Mouse (Mus musculus) limb, embryonic 11.5 days (tissue): ENCODE results near the gene Stk26. TPM values are rescaled to one million over a fixed set of nuclear protein-coding genes. Genes with fewer than 3 reads are reported as not detected.

ENCODE experiments used
- ATAC-seq: fragments of 200-750 bp; cut with Nextera tagmentation; 2 replicates; pipeline ENCODE4 v1.8.0; 2017; ENCODE audit warnings: low read depth; ENCODE audit not compliant: insufficient number of reproducible peaks, low FRiP score, low TSS enrichment
- DNase-seq: peaks from one replicate; pipeline ENCODE4 v3.0.0-alpha.2; 2015; ENCODE audit warnings: low spot score
- H3K27ac ChIP-seq: fragments of 300-500 bp; sonication (generic); replicated peaks from 2 replicates; pipeline ENCODE4 v1.5.1; 2014; ENCODE audit warnings: low read depth, mild to moderate bottlenecking, low read length
- H3K27me3 ChIP-seq: fragments of 300-500 bp; sonication (generic); 2 replicates; pipeline ENCODE4 v1.6.1; 2014; ENCODE audit warnings: mild to moderate bottlenecking, low read length, mixed read lengths; ENCODE audit not compliant: control insufficient read depth, insufficient read depth
- H3K36me3 ChIP-seq: fragments of 300-500 bp; sonication (generic); 2 replicates; pipeline ENCODE4 v1.6.1; 2014; ENCODE audit warnings: mild to moderate bottlenecking, low read length, moderate library complexity, mixed read lengths; ENCODE audit not compliant: control insufficient read depth, insufficient read depth
- H3K4me1 ChIP-seq: fragments of 300-500 bp; sonication (generic); 2 replicates; pipeline ENCODE4 v1.6.1; 2014; ENCODE audit warnings: low read length, mixed read lengths; ENCODE audit not compliant: control insufficient read depth, insufficient read depth
- H3K4me2 ChIP-seq: fragments of 300-500 bp; sonication (generic); 2 replicates; pipeline ENCODE4 v1.6.1; 2014; ENCODE audit warnings: low read depth, mild to moderate bottlenecking, moderate library complexity; ENCODE audit not compliant: severe bottlenecking
- H3K4me3 ChIP-seq: fragments of 300-500 bp; sonication (generic); 2 replicates; pipeline ENCODE4 v1.5.1; 2014; ENCODE audit warnings: low read depth, low read length
- H3K9ac ChIP-seq: fragments of 300-500 bp; sonication (generic); 2 replicates; pipeline ENCODE4 v1.6.1; 2014; ENCODE audit warnings: mild to moderate bottlenecking, low read length
- H3K9me3 ChIP-seq: fragments of 300-500 bp; sonication (generic); 2 replicates; pipeline ENCODE4 v1.6.1; 2016; ENCODE audit warnings: low read length; ENCODE audit not compliant: control insufficient read depth
- whole genome bisulfite sequencing: fragments of 180-500 bp; shearing (Covaris S2); extraction: QIAGEN DNeasy Blood & Tissue Kit; methylation state at CpG from one replicate; pipeline ENCODE4 v1.1.7; 2014; 5-methylcytosine and 5-hydroxymethylcytosine counted together
- polyA plus RNA-seq: library from polyadenylated mRNA; unstranded; fragments of >200 nt; fragmentation: Nextera tagmentation; extraction: Ambion mirVana; gene quantifications from 2 replicates; pipeline ENCODE4 v1.2.1, GENCODE M21; 2014

The Stk26 gene
- polyA plus RNA-seq = 14.1 and 14.7 TPM in 2 replicates

GRCm38 (mm10) chrX:50840847-50841560, at the start of gene Stk26:
Gene Stk26 (plus strand): TSS chrX:50841047.
- H3K9me3 ChIP-seq = no peaks in the 10 kb centered on the region
- peak within 1 kb of the TSS; percentile 52 for H3K9ac ChIP-seq
- no peaks in the 10 kb centered on the region for H3K4me1 ChIP-seq
- peak; percentile 76 for DNase-seq
- no peak within 1 kb of the TSS; the same call in 1 of the 2 replicates for H3K27ac ChIP-seq
- no peaks in the 10 kb centered on the region for H3K36me3 ChIP-seq
- ATAC-seq = peak; percentile 86
- H3K4me2 ChIP-seq = peak within 1 kb of the TSS; percentile 51
- H3K4me3 ChIP-seq = peak within 1 kb of the TSS; percentile 52
- H3K27me3 ChIP-seq = no peaks in the 10 kb centered on the region
- 16% methylated on average over 28 of the region's 31 CpGs for WGBS

- Histone ChIP-seq H3K4me3 (no peak overlapping the region), H3K9me3 (no peaks in the 10 kb centered on the region), H3K36me3 (no peaks in the 10 kb centered on the region), H3K27ac (no peak overlapping the region), H3K4me1 (no peaks in the 10 kb centered on the region), H3K9ac (no peak overlapping the region), H3K27me3 (no peaks in the 10 kb centered on the region), H3K4me2 (no peak overlapping the region)
- ATAC-seq = 0 out of 2 replicates have a peak, but pooled peaks have one; percentile 35
- WGBS = 66% methylated on average over 4 of the region's 4 CpGs
- DNase-seq = no peak
These were observed 47.7 kb upstream of the Stk26 start for GRCm38 (mm10) chrX:50793005-50793680.

GRCm38 (mm10) chrX:50797798-50798197, 43.0 kb upstream of the Stk26 start:
- ATAC-seq = no peak
- 50% methylated on average over 1 of the region's 1 CpGs for WGBS
- Histone ChIP-seq H3K4me2 (no peak overlapping the region), H3K27ac (no peak overlapping the region), H3K4me3 (no peak overlapping the region), H3K9ac (no peak overlapping the region), H3K36me3 (no peaks in the 10 kb centered on the region), H3K4me1 (no peaks in the 10 kb centered on the region), H3K27me3 (no peaks in the 10 kb centered on the region), H3K9me3 (no peaks in the 10 kb centered on the region)
- no peak for DNase-seq

- ATAC-seq = no peak
These were observed 42.3 kb upstream of the Stk26 start for GRCm38 (mm10) chrX:50798571-50798970.

GRCm38 (mm10) chrX:50799656-50800188, 41.1 kb upstream of the Stk26 start:
- no peaks in the 10 kb centered on the region for H3K9me3 ChIP-seq
- no peak overlapping the region for H3K9ac ChIP-seq
- H3K36me3 ChIP-seq = no peaks in the 10 kb centered on the region
- H3K4me1 ChIP-seq = no peaks in the 10 kb centered on the region
- WGBS = 39% methylated on average over 8 of the region's 8 CpGs
- H3K27ac ChIP-seq = no peak overlapping the region
- H3K4me3 ChIP-seq = no peak overlapping the region
- ATAC-seq (no peak), DNase-seq (no peak)
- no peak overlapping the region for H3K4me2 ChIP-seq
- H3K27me3 ChIP-seq = no peaks in the 10 kb centered on the region

More at GRCm38 (mm10) chrX:50798571-50798970, 42.3 kb upstream of the Stk26 start:
- Histone ChIP-seq H3K4me3 (no peak overlapping the region), H3K9ac (no peak overlapping the region), H3K27me3 (no peaks in the 10 kb centered on the region), H3K4me1 (no peaks in the 10 kb centered on the region), H3K27ac (no peak overlapping the region), H3K9me3 (no peaks in the 10 kb centered on the region), H3K4me2 (no peak overlapping the region), H3K36me3 (no peaks in the 10 kb centered on the region)
- no peak for DNase-seq
- WGBS = 67% methylated on average over 10 of the region's 10 CpGs

- H3K4me1 ChIP-seq = no peaks in the 10 kb centered on the region
- H3K9me3 ChIP-seq = no peaks in the 10 kb centered on the region
- no peak overlapping the region for H3K9ac ChIP-seq
- DNase-seq (no peak), ATAC-seq (no peak)
- H3K27ac ChIP-seq = no peak overlapping the region
- WGBS = 57% methylated on average over 4 of the region's 4 CpGs
- H3K4me2 ChIP-seq = no peak overlapping the region
- H3K27me3 ChIP-seq = no peaks in the 10 kb centered on the region
- no peak overlapping the region for H3K4me3 ChIP-seq
- no peaks in the 10 kb centered on the region for H3K36me3 ChIP-seq
These were observed 35.2 kb upstream of the Stk26 start for GRCm38 (mm10) chrX:50805654-50806053.

GRCm38 (mm10) chrX:50823856-50824255, 17.0 kb upstream of the Stk26 start:
- DNase-seq (no peak), ATAC-seq (no peak)
- H3K9ac ChIP-seq = no peak overlapping the region
- H3K4me3 ChIP-seq = no peak overlapping the region
- H3K9me3 ChIP-seq = no peaks in the 10 kb centered on the region
- H3K36me3 ChIP-seq = no peaks in the 10 kb centered on the region
- no peaks in the 10 kb centered on the region for H3K27me3 ChIP-seq
- WGBS = 51% methylated on average over 6 of the region's 6 CpGs
- no peaks in the 10 kb centered on the region for H3K4me1 ChIP-seq
- H3K27ac ChIP-seq = no peak overlapping the region
- no peak overlapping the region for H3K4me2 ChIP-seq

- no peak overlapping the region for H3K27ac ChIP-seq
- ATAC-seq = no peak
- H3K36me3 ChIP-seq = no peaks in the 10 kb centered on the region
- no peaks in the 10 kb centered on the region for H3K27me3 ChIP-seq
- H3K9ac ChIP-seq = no peak overlapping the region
- WGBS = 72% methylated on average over 3 of the region's 3 CpGs
- H3K4me1 ChIP-seq = no peaks in the 10 kb centered on the region
- no peak for DNase-seq
- no peak overlapping the region for H3K4me2 ChIP-seq
- no peak overlapping the region for H3K4me3 ChIP-seq
- H3K9me3 ChIP-seq = no peaks in the 10 kb centered on the region
These were observed 5.3 kb upstream of the Stk26 start for GRCm38 (mm10) chrX:50835592-50835991.
